Mouse (Mus musculus): Measurements from ENCODE around the gene Serpina10. TPM values are rescaled to one million over a fixed set of nuclear protein-coding genes. Genes with fewer than 3 reads are reported as not detected.

The Serpina10 gene
- total and polyA plus RNA-seq, 3 experiments: not detected

DNA sequence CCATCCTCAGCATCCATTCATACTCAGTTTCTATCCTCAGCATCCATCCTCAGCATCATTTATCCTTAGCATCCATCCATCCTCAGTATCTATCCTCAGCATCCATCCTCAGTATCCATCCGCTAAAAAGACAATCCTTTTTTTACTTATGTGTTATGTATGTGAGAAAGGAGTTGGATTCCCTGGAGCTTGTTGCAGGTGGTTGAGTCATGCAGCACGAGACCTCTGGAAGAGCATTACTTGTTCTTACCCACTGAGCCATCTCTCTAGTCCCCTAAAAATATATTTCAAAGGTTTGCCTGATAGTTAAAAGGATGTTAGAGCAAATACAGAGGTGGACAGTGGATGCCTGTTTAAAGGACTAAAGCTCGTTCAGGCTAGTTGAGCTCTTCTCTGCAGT, 29.4 kb downstream of the Serpina10 start:
- Histone ChIP-seq H3K27me3 (replicated peaks) (no peaks in the 10 kb centered on the region), H3K4me1 (ENCODE audit: control insufficient read depth in 1 of 2, insufficient read depth in 2 of 2) (peaks cover 0 to 6% of the 10 kb centered on the region in 2 experiments; a peak in 1 of 4 replicates), H3K9me3 (replicated peaks; ENCODE audit: low read length) (no peaks in the 10 kb centered on the region), H3K79me2 (replicated peaks; ENCODE audit: control insufficient read depth, extremely low read depth, insufficient read depth, poor library complexity, severe bottlenecking) (no peaks in the 10 kb centered on the region), H3K36me3 (replicated peaks in 1 of 2; ENCODE audit: control insufficient read depth in 1 of 2, insufficient read depth in 1 of 2, low read length in 1 of 2) (no peaks in the 10 kb centered on the region), H3K27ac (ENCODE audit: insufficient read depth, low read depth) (no peak overlapping the region), H3K4me2 (ENCODE audit: insufficient read depth, low read depth, poor library complexity, severe bottlenecking) (no peak overlapping the region), H3K9ac (ENCODE audit: insufficient read depth, low read depth) (no peak overlapping the region), H3K4me3 (replicated peaks in 1 of 3; ENCODE audit: low read depth in 2 of 3, low read length in 2 of 3, poor library complexity in 1 of 3) (no peak overlapping the region)
- no peak for DNase-seq (ENCODE audit: extremely low read depth)
- dilution Hi-C loops (cut with MboI; ENCODE audit: extremely low pct_ligation_motif_present, extremely low pct_unique_long_range_greater_than_20kb, low sequenced_read_pairs) (no loop called here), in situ Hi-C loops (cut with MboI; ENCODE audit: low pct_ligation_motif_present, low pct_unique_long_range_greater_than_20kb, low sequenced_read_pairs) (no loop called here)
- TF ChIP-seq ZKSCAN1 (IDR thresholded peaks at IDR 0.05; ENCODE audit: borderline replicate concordance, low read depth, low read length): no peak
- no peak for TF ChIP-seq JUN (IDR thresholded peaks at IDR 0.05; ENCODE audit: insufficient read depth, low read depth, low read length)
- no peak for TF ChIP-seq POLR2AphosphoS2 (IDR thresholded peaks at IDR 0.05; ENCODE audit: low read depth, low read length)
- no peak for TF ChIP-seq TBP (conservative IDR thresholded peaks at IDR 0.05; ENCODE audit: low read depth, low read length)
- no peak for TF ChIP-seq POLR2A (IDR thresholded peaks at IDR 0.05; ENCODE audit: low read depth, low read length)
- TF ChIP-seq NRF1 (IDR thresholded peaks at IDR 0.05; ENCODE audit: low read depth, low read length): no peak

- Histone ChIP-seq H3K9ac (ENCODE audit: insufficient read depth, low read depth) (no peak overlapping the region), H3K4me2 (ENCODE audit: insufficient read depth, low read depth, poor library complexity, severe bottlenecking) (no peak overlapping the region), H3K9me3 (replicated peaks; ENCODE audit: low read length) (no peaks in the 10 kb centered on the region), H3K4me3 (replicated peaks in 1 of 3; ENCODE audit: low read depth in 2 of 3, low read length in 2 of 3, poor library complexity in 1 of 3) (no peak overlapping the region), H3K79me2 (replicated peaks; ENCODE audit: control insufficient read depth, extremely low read depth, insufficient read depth, poor library complexity, severe bottlenecking) (no peaks in the 10 kb centered on the region), H3K27me3 (replicated peaks) (no peaks in the 10 kb centered on the region), H3K27ac (ENCODE audit: insufficient read depth, low read depth) (no peak overlapping the region), H3K36me3 (replicated peaks in 1 of 2; ENCODE audit: control insufficient read depth in 1 of 2, insufficient read depth in 1 of 2, low read length in 1 of 2) (no peaks in the 10 kb centered on the region), H3K4me1 (ENCODE audit: control insufficient read depth in 1 of 2, insufficient read depth in 2 of 2) (peaks cover 0 to 6% of the 10 kb centered on the region in 2 experiments; a peak in 1 of 4 replicates)
- DNase-seq (ENCODE audit: extremely low read depth): no peak
- dilution Hi-C loops (cut with MboI; ENCODE audit: extremely low pct_ligation_motif_present, extremely low pct_unique_long_range_greater_than_20kb, low sequenced_read_pairs) (no loop called here), in situ Hi-C loops (cut with MboI; ENCODE audit: low pct_ligation_motif_present, low pct_unique_long_range_greater_than_20kb, low sequenced_read_pairs) (no loop called here)
- TF ChIP-seq TBP (conservative IDR thresholded peaks at IDR 0.05; ENCODE audit: low read depth, low read length): no peak
- no peak for TF ChIP-seq ZC3H11A (IDR thresholded peaks at IDR 0.05; ENCODE audit: low read depth, low read length)
- no peak for TF ChIP-seq HCFC1 (IDR thresholded peaks at IDR 0.05; ENCODE audit: low read depth, low read length)
Observed at GRCm38 (mm10) chr12:103600364-103600763, 30.9 kb downstream of the Serpina10 start.

GRCm38 (mm10) chr12:103598411-103598810, 32.8 kb downstream of the Serpina10 start:
- DNase-seq (ENCODE audit: extremely low read depth): no peak
- no peak overlapping the region for H3K27ac ChIP-seq (ENCODE audit: insufficient read depth, low read depth)
- in situ Hi-C loops (cut with MboI; ENCODE audit: low pct_ligation_motif_present, low pct_unique_long_range_greater_than_20kb, low sequenced_read_pairs) (no loop called here), dilution Hi-C loops (cut with MboI; ENCODE audit: extremely low pct_ligation_motif_present, extremely low pct_unique_long_range_greater_than_20kb, low sequenced_read_pairs) (no loop called here)
- H3K9me3 ChIP-seq (replicated peaks; ENCODE audit: low read length): no peaks in the 10 kb centered on the region
- TF ChIP-seq ELF1 (IDR thresholded peaks at IDR 0.05; ENCODE audit: low read depth, low read length): no peak
- TF ChIP-seq ZKSCAN1 (IDR thresholded peaks at IDR 0.05; ENCODE audit: borderline replicate concordance, low read depth, low read length): no peak
- TF ChIP-seq SMC3 (IDR thresholded peaks at IDR 0.05; ENCODE audit: low read depth, low read length): no peak
- TF ChIP-seq BHLHE40 (IDR thresholded peaks at IDR 0.05; ENCODE audit: low read depth, low read length): no peak
- TF ChIP-seq MAZ (IDR thresholded peaks at IDR 0.05; ENCODE audit: low read depth, low read length): no peak
- no peak for TF ChIP-seq JUND (conservative IDR thresholded peaks at IDR 0.05; ENCODE audit: low read depth, low read length)
- TF ChIP-seq PAX5 (IDR thresholded peaks at IDR 0.05; ENCODE audit: low read length): no peak
- H3K4me1 ChIP-seq (ENCODE audit: control insufficient read depth in 1 of 2, insufficient read depth in 2 of 2): peaks cover 0 to 6% of the 10 kb centered on the region in 2 experiments; a peak in 1 of 4 replicates
- H3K4me3 ChIP-seq (replicated peaks in 1 of 3; ENCODE audit: low read depth in 2 of 3, low read length in 2 of 3, poor library complexity in 1 of 3): no peak overlapping the region
- H3K36me3 ChIP-seq (replicated peaks in 1 of 2; ENCODE audit: control insufficient read depth in 1 of 2, insufficient read depth in 1 of 2, low read length in 1 of 2): no peaks in the 10 kb centered on the region
- H3K4me2 ChIP-seq (ENCODE audit: insufficient read depth, low read depth, poor library complexity, severe bottlenecking): no peak overlapping the region
- H3K79me2 ChIP-seq (replicated peaks; ENCODE audit: control insufficient read depth, extremely low read depth, insufficient read depth, poor library complexity, severe bottlenecking): no peaks in the 10 kb centered on the region
- no peaks in the 10 kb centered on the region for H3K27me3 ChIP-seq (replicated peaks)
- no peak overlapping the region for H3K9ac ChIP-seq (ENCODE audit: insufficient read depth, low read depth)

All from CH12.LX (cell line).